Mouse (Mus musculus) layer of hippocampus, adult 9-11 months (tissue): ENCODE results near the gene Vmn1r9.
"Not testable (repeated sequence)": the region's sequence is repeated elsewhere in the genome, so short reads cannot be mapped to it uniquely, and the experiment has no call there.

ENCODE experiments used
- DNase-seq: peaks from one replicate; pipeline ENCODE4 v3.0.0; 2022

Vmn1r9 gene

DNA sequence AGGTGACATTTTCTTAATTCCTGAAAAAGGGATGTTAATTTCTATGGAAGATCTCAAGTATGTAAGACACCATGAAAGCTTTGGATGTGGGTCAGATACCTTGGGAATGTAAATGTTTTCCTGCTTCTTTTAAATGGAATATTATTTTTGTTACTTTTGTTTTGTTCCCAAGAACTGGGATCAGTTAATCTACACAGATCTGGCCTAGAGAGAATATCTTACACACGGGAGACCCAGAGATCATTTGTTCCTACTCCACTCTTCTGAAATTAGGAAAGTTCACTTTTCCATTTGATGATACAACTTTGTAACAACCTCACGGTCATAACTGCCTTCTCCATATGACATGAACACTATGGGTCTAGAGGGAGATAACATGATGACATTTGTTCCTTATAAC, at the start of gene Vmn1r9:
TSS of gene Vmn1r9 (plus strand) at position 301 of the 400 bp plus-strand sequence.
- DNase-seq = no peak

DNA sequence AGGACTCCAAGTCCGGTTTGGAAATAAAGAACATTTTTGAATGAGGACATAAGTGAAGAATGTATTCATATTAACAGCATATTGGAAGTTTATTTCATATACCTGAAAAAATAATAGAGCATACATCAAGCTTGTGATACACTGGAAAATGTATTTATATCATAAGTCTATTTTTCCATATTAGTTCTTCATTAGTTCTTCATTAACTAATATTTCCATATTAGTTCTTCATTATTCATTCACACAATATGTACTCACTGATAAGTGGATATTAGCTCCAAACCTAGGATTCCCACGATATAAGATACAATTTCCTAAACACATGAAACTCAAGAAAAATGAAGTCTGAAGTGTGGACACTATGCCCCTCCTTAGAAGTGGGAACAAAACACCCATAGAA, 41.4 kb upstream of the Vmn1r9 start, which contains the start of gene Vmn1r7:
TSS of gene Vmn1r7 (minus strand) at position 101 of the 400 bp plus-strand sequence.
- not testable (repeated sequence) for DNase-seq

DNA sequence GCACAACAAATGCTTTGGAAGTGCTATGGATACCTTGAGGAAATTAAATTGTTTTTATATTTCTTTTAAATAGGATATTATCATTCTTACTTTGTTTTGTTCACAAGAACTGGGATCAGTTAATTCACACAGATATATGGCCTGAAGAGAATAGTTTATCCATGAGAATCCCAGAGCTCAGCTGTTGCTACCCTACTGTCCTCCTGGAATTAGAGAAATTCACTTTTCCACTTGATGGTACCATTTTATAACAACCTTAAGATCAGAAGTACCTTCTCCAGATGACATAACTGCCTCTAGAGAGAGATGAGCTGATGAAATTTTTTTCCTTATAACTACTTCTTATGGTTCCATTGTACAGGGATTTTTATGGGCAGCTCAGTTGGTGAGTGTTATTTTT, 34.6 kb upstream of the Vmn1r9 start, which contains the start of gene Vmn1r8:
TSS of gene Vmn1r8 (plus strand) at position 301 of the 400 bp plus-strand sequence.
- no peak for DNase-seq

DNA sequence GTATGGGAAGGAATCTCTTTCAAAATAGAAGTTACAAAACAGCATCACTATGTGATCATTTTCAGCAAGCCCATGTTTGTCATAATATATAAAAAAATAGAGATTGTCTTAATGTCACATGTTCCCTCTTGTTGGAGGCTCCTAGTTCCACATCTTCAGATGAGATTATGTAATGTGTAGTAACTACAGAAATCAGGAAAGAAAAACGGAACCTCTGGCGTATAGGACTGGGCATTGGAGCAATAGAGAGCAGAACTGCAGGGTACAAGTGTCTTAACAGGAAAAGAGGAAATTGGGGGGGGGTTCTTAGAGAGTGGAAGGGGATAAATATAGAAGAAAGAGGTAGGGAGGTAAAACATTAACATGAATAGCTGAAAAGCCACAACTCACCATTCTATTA, 31.9 kb upstream of the Vmn1r9 start:
- DNase-seq = no peak

DNA sequence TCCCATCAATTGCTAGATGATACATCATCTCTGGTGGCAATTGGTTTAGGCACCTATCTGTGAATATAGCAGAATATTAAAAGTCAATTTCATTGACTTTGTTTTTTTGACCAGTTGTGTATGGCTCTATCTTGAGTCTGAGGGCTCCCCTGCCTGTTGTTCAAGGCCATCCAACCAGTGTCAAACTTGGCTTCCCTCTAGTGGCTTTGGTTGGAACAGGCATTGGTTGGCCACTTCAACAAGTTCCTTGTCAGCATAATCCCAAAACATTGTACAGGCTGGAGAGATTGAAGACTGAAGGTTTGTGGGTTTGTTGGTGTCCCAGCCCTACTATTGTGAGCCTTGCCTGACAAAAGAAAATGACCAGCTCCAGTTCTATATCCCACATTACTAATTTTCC, 2.9 kb upstream of the Vmn1r9 start:
- no peak for DNase-seq

DNA sequence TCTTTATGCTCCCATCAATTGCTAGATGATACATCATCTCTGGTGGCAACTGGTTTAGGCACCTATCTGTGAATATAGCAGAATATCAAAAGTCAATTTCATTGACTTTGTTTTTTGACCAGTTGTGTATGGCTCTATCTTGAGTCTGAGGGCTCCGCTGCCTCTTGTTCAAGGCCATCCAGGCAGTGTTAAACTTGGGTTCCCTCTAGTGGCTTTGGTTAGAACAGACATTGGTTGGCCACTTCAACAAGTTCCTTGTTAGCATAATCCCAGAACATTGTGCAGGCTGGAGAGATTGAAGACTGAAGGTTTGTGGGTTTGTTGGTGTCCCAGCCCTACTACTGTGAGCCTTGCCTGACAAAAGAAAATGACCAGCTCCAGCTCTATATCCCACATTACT, 39.8 kb downstream of the Vmn1r9 start:
- no peak for DNase-seq

DNA sequence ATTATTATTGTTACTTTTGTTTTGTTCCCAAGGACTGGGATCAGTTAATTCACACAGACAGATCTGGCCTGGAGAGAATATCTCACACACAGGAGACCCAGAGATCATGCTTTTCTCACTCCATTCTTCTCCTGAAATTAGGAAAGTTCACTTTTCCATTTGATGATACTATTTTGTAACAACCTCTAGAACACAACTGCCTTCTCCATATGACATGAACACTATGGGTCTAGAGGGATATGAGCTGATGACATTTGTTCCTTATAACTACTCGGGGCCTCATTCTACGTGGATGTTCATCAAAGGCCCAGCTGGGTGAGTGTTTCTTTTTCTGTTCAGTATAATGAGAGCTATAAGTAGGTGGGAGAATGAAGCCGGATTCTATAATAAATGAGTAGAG, 42.6 kb downstream of the Vmn1r9 start, which contains the start of gene Vmn1r10:
TSS of gene Vmn1r10 (plus strand) at position 301 of the 400 bp plus-strand sequence.
- no peak for DNase-seq
